Mouse (Mus musculus) forebrain, embryonic 16.5 days (tissue): Measurements from ENCODE around the gene Ptprk. TPM values are rescaled to one million over a fixed set of nuclear protein-coding genes. Genes with fewer than 3 reads are reported as not detected.

Experiments used
- ATAC-seq: fragments of 200-750 bp; cut with Nextera tagmentation; 2 replicates; pipeline ENCODE4 v1.8.0; 2017; ENCODE audit warnings: mild to moderate bottlenecking, moderate library complexity
- H3K27ac ChIP-seq: fragments of 300-500 bp; sonication (generic); 2 replicates; pipeline ENCODE4 v1.5.1; 2014; ENCODE audit warnings: low read length, control low read depth
- H3K27me3 ChIP-seq: fragments of 300-500 bp; sonication (generic); replicated peaks from 2 replicates; pipeline ENCODE4 v1.6.1; 2014; ENCODE audit warnings: low read length; ENCODE audit not compliant: control insufficient read depth, insufficient read depth
- H3K36me3 ChIP-seq: fragments of 300-500 bp; sonication (generic); 2 replicates; pipeline ENCODE4 v1.6.1; 2014; ENCODE audit not compliant: control insufficient read depth, insufficient read depth
- H3K4me1 ChIP-seq: fragments of 300-500 bp; sonication (generic); replicated peaks from 2 replicates; pipeline ENCODE4 v1.6.1; 2014; ENCODE audit warnings: low read length; ENCODE audit not compliant: control insufficient read depth, insufficient read depth
- H3K4me2 ChIP-seq: fragments of 300-500 bp; sonication (generic); 2 replicates; pipeline ENCODE4 v1.6.1; 2014; ENCODE audit warnings: mild to moderate bottlenecking, low read length, control low read depth
- H3K4me3 ChIP-seq: fragments of 300-500 bp; sonication (generic); replicated peaks from 2 replicates; pipeline ENCODE4 v1.5.1; 2014; ENCODE audit warnings: mild to moderate bottlenecking, low read length, control low read depth
- H3K9ac ChIP-seq: fragments of 300-500 bp; sonication (generic); replicated peaks from 2 replicates; pipeline ENCODE4 v1.6.1; 2014; ENCODE audit warnings: low read depth, low read length, control low read depth
- H3K9me3 ChIP-seq: fragments of 300-500 bp; sonication (generic); 2 replicates; pipeline ENCODE4 v1.6.1; 2016; ENCODE audit warnings: low read length; ENCODE audit not compliant: control insufficient read depth
- WGBS: fragments of 180-500 bp; shearing (Covaris S2); extraction: QIAGEN DNeasy Blood & Tissue Kit; methylation state at CpG from one replicate; pipeline ENCODE4 v1.1.7; 2014; 5-methylcytosine and 5-hydroxymethylcytosine counted together
- polyA plus RNA-seq: library from polyadenylated mRNA; unstranded; fragments of >200 nt; fragmentation: Nextera tagmentation; extraction: Ambion mirVana; gene quantifications from 2 replicates; pipeline ENCODE4 v1.2.1, GENCODE M21; 2015

Ptprk gene
- polyA plus RNA-seq, 1 experiment from 2014 or later: 43.7 TPM

DNA sequence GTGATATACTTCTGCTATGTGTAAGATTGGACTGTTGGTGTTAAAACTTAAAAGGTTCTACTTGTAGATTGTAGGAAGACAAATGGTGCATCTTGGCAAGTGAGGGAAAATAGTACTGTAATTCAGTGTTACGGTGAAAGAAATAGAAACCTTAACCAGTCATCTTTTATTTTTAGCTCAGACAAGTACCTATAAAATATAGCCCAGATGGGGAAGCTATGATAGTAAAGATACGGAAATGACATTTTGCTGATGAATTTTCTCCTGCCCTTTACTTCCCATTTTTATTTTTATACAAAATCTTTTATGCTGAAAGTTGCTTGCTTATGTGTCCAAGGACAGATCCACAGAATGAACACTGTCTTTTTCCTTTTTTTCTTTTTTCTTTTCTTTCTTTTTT lies 248.4 kb downstream of the Ptprk start:
- Histone ChIP-seq H3K9me3 (no peaks in the 10 kb centered on the region), H3K4me3 (no peak overlapping the region), H3K27ac (no peak overlapping the region), H3K27me3 (no peaks in the 10 kb centered on the region), H3K9ac (no peak overlapping the region), H3K4me1 (no peaks in the 10 kb centered on the region), H3K36me3 (no peaks in the 10 kb centered on the region), H3K4me2 (no peak overlapping the region)
- WGBS: 90% methylated on average over 2 of the region's 2 CpGs
- no peak for ATAC-seq

DNA sequence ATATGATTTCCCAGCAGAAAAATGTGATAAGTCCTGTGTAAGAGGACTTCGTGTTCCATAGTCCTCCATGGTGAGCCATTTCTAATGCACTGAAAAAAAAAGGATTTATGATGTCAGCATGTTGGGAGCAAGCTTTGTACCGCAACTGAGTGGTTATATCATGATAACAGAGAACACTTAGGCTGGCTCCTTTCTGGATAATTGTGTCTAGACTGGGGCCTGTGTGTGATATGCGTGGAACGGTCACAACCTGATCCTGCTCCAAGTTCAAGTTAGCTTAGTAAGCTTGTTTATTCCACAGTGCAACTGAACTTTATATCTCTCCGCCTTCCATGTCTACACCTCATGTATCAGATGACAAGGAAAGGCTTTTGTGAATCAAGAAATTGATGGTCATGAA lies 260.6 kb downstream of the Ptprk start:
- ATAC-seq: no peak
- no peak overlapping the region for H3K4me3 ChIP-seq
- H3K9ac ChIP-seq: no peak overlapping the region
- no peaks in the 10 kb centered on the region for H3K27me3 ChIP-seq
- WGBS: 96% methylated on average over 5 of the region's 5 CpGs
- H3K4me1 ChIP-seq: no peaks in the 10 kb centered on the region
- H3K27ac ChIP-seq: no peak overlapping the region
- H3K36me3 ChIP-seq: no peaks in the 10 kb centered on the region
- no peaks in the 10 kb centered on the region for H3K9me3 ChIP-seq
- no peak overlapping the region for H3K4me2 ChIP-seq

DNA sequence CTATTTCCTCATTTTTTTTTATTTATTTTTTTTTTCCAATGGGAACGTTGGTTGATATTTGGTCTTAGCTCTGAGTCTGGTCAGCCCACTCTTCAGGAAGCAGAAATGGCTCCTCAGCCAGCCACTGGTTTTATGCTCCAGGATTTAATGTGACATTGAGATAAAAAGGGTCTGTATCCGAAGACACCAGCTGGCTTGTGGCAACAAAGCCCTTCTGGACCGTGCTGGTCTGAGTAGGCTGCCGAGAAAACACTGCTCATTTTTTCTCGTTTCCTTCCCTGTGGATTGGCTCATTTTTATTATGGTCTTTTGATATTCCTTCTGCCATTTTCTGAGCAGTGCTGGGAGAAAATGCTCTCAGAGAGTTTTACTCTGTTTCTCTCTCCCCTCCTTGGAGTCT lies 263.9 kb downstream of the Ptprk start:
- 47% methylated on average over 5 of the region's 5 CpGs for WGBS
- no peaks in the 10 kb centered on the region for H3K36me3 ChIP-seq
- H3K27ac ChIP-seq: no peak overlapping the region
- ATAC-seq: no peak
- no peaks in the 10 kb centered on the region for H3K9me3 ChIP-seq
- H3K4me1 ChIP-seq: no peaks in the 10 kb centered on the region
- no peaks in the 10 kb centered on the region for H3K27me3 ChIP-seq
- no peak overlapping the region for H3K4me2 ChIP-seq
- no peak overlapping the region for H3K9ac ChIP-seq
- H3K4me3 ChIP-seq: no peak overlapping the region

DNA sequence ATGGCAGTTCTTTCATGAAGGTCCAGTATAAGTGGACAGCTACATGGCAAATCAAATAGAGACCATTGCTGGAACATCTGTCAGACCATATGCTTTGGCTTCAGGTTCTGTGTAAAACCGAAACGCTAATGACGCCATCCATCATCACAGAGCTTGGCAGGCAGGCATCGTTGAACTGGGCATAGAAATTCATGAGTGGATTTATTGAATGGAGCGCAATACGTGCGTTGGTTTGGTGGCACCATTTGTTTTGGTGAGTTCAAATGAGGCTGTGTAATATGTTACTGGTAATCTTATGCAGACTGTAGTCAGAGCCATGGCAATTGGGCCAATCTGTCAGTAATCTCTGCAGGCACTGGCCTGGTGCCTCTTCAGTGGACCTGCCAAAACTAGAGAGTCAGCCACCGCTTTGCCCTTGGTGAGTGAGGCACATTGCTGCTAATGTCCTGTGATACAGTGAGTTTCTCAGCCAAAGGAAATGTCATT lies 270.6 kb downstream of the Ptprk start:
- H3K27me3 ChIP-seq: no peaks in the 10 kb centered on the region
- H3K9me3 ChIP-seq: no peaks in the 10 kb centered on the region
- H3K36me3 ChIP-seq: no peaks in the 10 kb centered on the region
- no peak overlapping the region for H3K27ac ChIP-seq
- no peak overlapping the region for H3K9ac ChIP-seq
- 28% methylated on average over 8 of the region's 8 CpGs for WGBS
- H3K4me3 ChIP-seq: no peak overlapping the region
- no peaks in the 10 kb centered on the region; the same call in 1 of the 2 replicates for H3K4me1 ChIP-seq
- peak; percentile 98 for ATAC-seq
- H3K4me2 ChIP-seq: no peak overlapping the region

DNA sequence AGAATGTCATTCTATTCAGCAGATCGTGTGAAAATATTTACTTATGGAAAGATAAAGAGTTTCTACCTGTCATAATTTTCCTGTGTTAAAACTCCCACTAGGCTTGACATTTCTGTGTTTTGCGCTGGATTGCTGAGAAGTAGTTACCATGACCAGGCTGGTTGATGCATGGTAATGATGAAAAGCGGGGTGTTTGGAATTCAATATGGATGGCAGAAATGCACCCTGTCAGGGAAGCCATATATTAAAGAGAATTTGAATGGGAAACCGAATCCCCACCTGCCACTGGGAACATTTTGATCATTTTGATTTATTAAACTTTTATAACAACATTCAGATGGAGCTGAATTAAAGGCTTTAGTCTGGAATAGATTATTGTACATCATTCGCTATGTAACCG lies 290.7 kb downstream of the Ptprk start:
- no peak for ATAC-seq
- no peaks in the 10 kb centered on the region for H3K27me3 ChIP-seq
- WGBS: 91% methylated on average over 6 of the region's 6 CpGs

DNA sequence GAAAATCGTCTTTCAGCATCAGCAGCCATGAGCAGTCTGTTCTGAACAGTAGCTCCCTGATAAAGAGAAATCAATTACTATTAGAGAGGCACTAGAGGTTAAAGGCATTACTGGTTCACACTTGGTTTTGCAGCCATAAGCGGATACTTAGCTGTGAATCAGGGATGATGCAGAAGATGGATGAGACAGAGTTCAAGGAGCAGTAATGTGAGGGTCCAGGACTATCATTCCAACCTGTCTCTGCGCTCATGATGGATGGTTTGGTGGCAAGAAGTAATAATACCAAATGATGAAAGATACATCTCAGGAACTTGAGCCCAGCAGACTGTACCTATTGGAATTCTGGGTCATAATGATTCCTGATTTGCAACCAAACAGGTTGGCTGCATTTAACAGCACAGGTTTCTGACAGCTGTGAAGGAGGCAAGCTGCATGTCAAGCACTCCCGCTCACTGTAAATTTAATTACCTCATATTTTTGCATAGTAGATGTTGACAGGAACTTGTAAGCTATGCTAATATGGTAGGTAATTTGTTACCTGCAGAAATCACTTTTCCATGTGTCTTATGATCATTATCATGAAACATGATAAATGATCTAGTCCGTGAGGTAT lies 291.6 kb downstream of the Ptprk start:
- H3K27me3 ChIP-seq: no peaks in the 10 kb centered on the region
- no peaks in the 10 kb centered on the region for H3K9me3 ChIP-seq
- no peak overlapping the region for H3K27ac ChIP-seq
- no peak for ATAC-seq
- H3K4me3 ChIP-seq: no peak overlapping the region
- no peaks in the 10 kb centered on the region for H3K36me3 ChIP-seq
- WGBS: 87% methylated on average over 5 of the region's 5 CpGs
- H3K4me1 ChIP-seq: no peaks in the 10 kb centered on the region; the same call in 1 of the 2 replicates
- no peak overlapping the region for H3K4me2 ChIP-seq
- no peak overlapping the region for H3K9ac ChIP-seq

More for the DNA sequence above, 290.7 kb downstream of the Ptprk start:
- Histone ChIP-seq H3K4me2 (no peak overlapping the region), H3K9me3 (no peaks in the 10 kb centered on the region), H3K36me3 (no peaks in the 10 kb centered on the region), H3K27ac (no peak overlapping the region), H3K4me1 (no peaks in the 10 kb centered on the region; the same call in 1 of the 2 replicates), H3K9ac (no peak overlapping the region), H3K4me3 (no peak overlapping the region)

DNA sequence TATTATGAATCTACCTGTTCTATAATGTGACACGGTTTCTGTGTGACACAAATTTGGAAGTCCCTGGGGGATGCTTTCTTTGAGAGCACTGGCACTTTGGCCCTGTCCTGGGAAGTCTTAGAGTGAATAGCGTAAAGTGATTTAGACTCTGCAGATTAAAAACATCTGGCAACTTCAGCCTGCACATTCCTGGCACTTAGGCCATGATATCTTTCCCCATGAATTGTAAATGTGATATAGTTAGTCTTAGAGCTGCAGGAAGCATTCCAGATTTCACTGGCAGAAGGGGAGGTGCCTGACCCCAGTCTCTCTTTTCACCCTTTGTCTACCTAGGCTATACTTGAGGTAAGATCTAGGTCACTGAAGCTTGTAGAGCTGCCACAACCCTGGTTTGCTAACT lies 295.2 kb downstream of the Ptprk start:
- no peak overlapping the region for H3K4me2 ChIP-seq
- ATAC-seq: no peak
- H3K4me1 ChIP-seq: no peaks in the 10 kb centered on the region; the same call in 1 of the 2 replicates
- WGBS: 90% methylated on average over 2 of the region's 2 CpGs
- no peaks in the 10 kb centered on the region for H3K27me3 ChIP-seq
- no peaks in the 10 kb centered on the region for H3K9me3 ChIP-seq
- H3K27ac ChIP-seq: no peak overlapping the region
- no peak overlapping the region for H3K9ac ChIP-seq
- no peaks in the 10 kb centered on the region for H3K36me3 ChIP-seq
- H3K4me3 ChIP-seq: no peak overlapping the region

DNA sequence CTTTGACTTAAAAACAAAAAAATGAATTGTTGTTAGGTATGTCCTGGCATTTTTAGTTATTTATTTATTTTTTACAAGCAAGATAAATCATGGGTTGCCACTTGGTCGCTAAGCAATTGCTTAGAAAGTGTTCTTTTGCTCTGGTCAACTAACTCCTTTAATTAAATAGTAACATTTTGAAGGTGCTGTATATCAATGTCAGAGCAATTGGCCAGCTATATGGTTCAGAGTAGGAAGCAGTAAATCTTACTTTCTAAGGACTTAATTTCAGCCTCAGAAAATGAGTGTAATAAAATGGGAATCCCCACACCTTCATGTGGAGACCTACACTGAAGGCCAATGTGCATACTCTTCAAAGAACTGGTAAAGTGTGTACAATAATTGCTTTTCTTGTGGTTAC lies 300.3 kb downstream of the Ptprk start:
- H3K27me3 ChIP-seq: no peaks in the 10 kb centered on the region
- no peak overlapping the region for H3K27ac ChIP-seq
- ATAC-seq: no peak
- H3K36me3 ChIP-seq: no peaks in the 10 kb centered on the region
- no peaks in the 10 kb centered on the region for H3K4me1 ChIP-seq
- H3K9ac ChIP-seq: no peak overlapping the region
- no peak overlapping the region for H3K4me3 ChIP-seq
- H3K9me3 ChIP-seq: no peaks in the 10 kb centered on the region
- 98% methylated on average over 1 of the region's 1 CpGs for WGBS
- no peak overlapping the region for H3K4me2 ChIP-seq

DNA sequence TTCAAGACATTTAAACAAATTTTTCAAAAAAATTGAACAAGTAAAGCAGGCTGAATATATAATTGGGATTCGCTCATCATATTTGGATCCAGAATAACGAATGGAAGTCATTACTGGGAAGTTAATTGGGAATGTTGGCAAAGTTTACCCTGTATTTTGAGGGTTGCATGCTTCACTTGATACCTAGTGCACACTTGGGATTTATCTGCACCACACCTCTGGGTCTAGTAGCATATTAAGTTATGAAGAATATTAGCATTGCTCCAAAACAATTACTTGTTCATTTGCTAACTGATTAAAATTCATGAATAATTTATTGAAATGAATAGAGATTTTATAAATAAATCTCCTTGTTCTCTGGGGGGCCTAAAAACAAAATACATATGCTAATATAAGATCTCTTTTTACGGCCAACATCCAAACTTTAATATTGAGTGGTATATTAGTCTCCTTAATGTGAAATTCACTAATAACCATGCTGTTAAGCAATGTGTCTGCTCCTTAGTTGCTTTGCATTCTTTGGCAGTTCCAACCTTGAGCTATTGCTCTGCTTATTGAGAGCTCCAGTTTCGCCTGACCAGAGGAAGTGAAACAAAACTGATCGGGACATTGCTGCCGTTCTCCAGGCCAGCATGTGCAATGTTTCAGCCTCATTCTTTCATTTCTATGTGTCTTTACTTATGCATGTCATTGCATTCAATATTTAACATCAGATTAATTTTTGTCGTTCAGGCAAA lies 305.3 kb downstream of the Ptprk start:
- ATAC-seq: no peak

More for the DNA sequence above, 305.3 kb downstream of the Ptprk start:
- 79% methylated on average over 7 of the region's 7 CpGs for WGBS
- H3K4me1 ChIP-seq: no peaks in the 10 kb centered on the region
- H3K27ac ChIP-seq: no peak overlapping the region
- H3K9ac ChIP-seq: no peak overlapping the region
- no peaks in the 10 kb centered on the region for H3K9me3 ChIP-seq
- no peak overlapping the region for H3K4me3 ChIP-seq
- H3K4me2 ChIP-seq: no peak overlapping the region
- no peaks in the 10 kb centered on the region for H3K36me3 ChIP-seq
- no peaks in the 10 kb centered on the region for H3K27me3 ChIP-seq
